ENCODE assay signal across 15 mouse cellular contexts in genomic region chr13:28508184-28508583, GRCm38 (mm10).
A peak's percentile ranks its signal among the peaks of the same experiment; 100 is the strongest.
DNase-seq lines count a peak whose midpoint lies in the region; ATAC-seq and TF ChIP-seq lines count a peak whose summit lies in the region.
"Had no signal": no experiment of that assay in that cellular context is flagged by ENCODE, and none has a peak within 500 bp of the region (broad histone marks: within the 10 kb centered on the region; RNA-seq: fewer than 3 reads in every experiment).

No protein-coding gene starts in this region.

- no peak overlapping the region for H3K4me2 ChIP-seq in intestine, embryonic 14.5 days (ENCODE audit: low read length)
- H3K4me2 ChIP-seq in intestine, postnatal 0 days (replicated peaks; ENCODE audit: low read depth): no peak overlapping the region
- H3K4me2 ChIP-seq in lung, embryonic 16.5 days (ENCODE audit: low read depth, low read length): no peak overlapping the region
- H3K4me2 ChIP-seq in heart, embryonic 12.5 days: no peak overlapping the region
- no peak overlapping the region for H3K4me2 ChIP-seq in intestine, embryonic 15.5 days (replicated peaks)
- H3K4me2 ChIP-seq: liver, embryonic 12.5 days had no signal

- WGBS in intestine, embryonic 14.5 days: 36% methylated on average over 2 of the region's 2 CpGs
- 67% methylated on average over 2 of the region's 2 CpGs for WGBS in intestine, postnatal 0 days
- 30% methylated on average over 2 of the region's 2 CpGs for WGBS in lung, embryonic 16.5 days
- 47% methylated on average over 2 of the region's 2 CpGs for WGBS in heart, embryonic 12.5 days
- WGBS in intestine, embryonic 15.5 days: 45% methylated on average over 2 of the region's 2 CpGs

- H3K27me3 ChIP-seq in intestine, embryonic 14.5 days (replicated peaks; ENCODE audit: control insufficient read depth, insufficient read depth, low read length): no peaks in the 10 kb centered on the region
- H3K27me3 ChIP-seq in intestine, postnatal 0 days (replicated peaks; ENCODE audit: control insufficient read depth, insufficient read depth, low read length): no peaks in the 10 kb centered on the region
- no peaks in the 10 kb centered on the region for H3K27me3 ChIP-seq in lung, embryonic 16.5 days (ENCODE audit: control insufficient read depth, insufficient read depth, low read depth, low read length)
- no peaks in the 10 kb centered on the region for H3K27me3 ChIP-seq in heart, embryonic 12.5 days (replicated peaks)
- H3K27me3 ChIP-seq in intestine, embryonic 15.5 days (replicated peaks): no peaks in the 10 kb centered on the region
- H3K27me3 ChIP-seq: liver, embryonic 12.5 days; megakaryocyte, embryonic 14.5 days had no signal

- no peak for DNase-seq in intestine, embryonic 14.5 days (ENCODE audit: low spot score)
- no peak for DNase-seq in lung, postnatal 36 days
- DNase-seq in yolk sac, embryonic 10.5 days (ENCODE audit: low spot score): no peak
- no peak for DNase-seq in cerebellum, adult 9-10 months
- DNase-seq: adrenal gland, postnatal 14 days; cerebellum, postnatal 14 days; thymus, postnatal 36 days had no signal

- no peaks in the 10 kb centered on the region for H3K9me3 ChIP-seq in intestine, embryonic 14.5 days (ENCODE audit: control insufficient read depth, low read length)
- no peaks in the 10 kb centered on the region for H3K9me3 ChIP-seq in intestine, postnatal 0 days (ENCODE audit: control insufficient read depth)
- H3K9me3 ChIP-seq in lung, embryonic 16.5 days (ENCODE audit: control insufficient read depth, low read length): no peaks in the 10 kb centered on the region
- no peaks in the 10 kb centered on the region for H3K9me3 ChIP-seq in heart, embryonic 12.5 days (replicated peaks)
- no peaks in the 10 kb centered on the region for H3K9me3 ChIP-seq in intestine, embryonic 15.5 days
- H3K9me3 ChIP-seq: liver, embryonic 12.5 days; megakaryocyte, embryonic 14.5 days had no signal

- ATAC-seq in intestine, embryonic 14.5 days (replicated peaks; ENCODE audit: low FRiP score, low TSS enrichment, low read depth): no peak
- ATAC-seq in intestine, postnatal 0 days: no peak
- peak; percentile 34 for ATAC-seq in lung, embryonic 16.5 days (ENCODE audit: low read depth)
- ATAC-seq in heart, embryonic 12.5 days (ENCODE audit: insufficient number of reproducible peaks, low FRiP score): no peak; the same call in 1 of the 2 replicates
- no peak for ATAC-seq in intestine, embryonic 15.5 days
- ATAC-seq: inflammation-experienced regulatory T-cells, adult 6 months; liver, embryonic 12.5 days had no signal

- peaks cover 14% of the 10 kb centered on the region; the same call in 1 of the 2 replicates for H3K4me1 ChIP-seq in intestine, embryonic 14.5 days (replicated peaks; ENCODE audit: control insufficient read depth, insufficient read depth, low read length)
- no peaks in the 10 kb centered on the region for H3K4me1 ChIP-seq in intestine, postnatal 0 days (replicated peaks; ENCODE audit: control insufficient read depth, insufficient read depth, low read length)
- peaks cover 13% of the 10 kb centered on the region; the same call in 1 of the 2 replicates for H3K4me1 ChIP-seq in lung, embryonic 16.5 days (replicated peaks; ENCODE audit: control insufficient read depth, insufficient read depth, low read length)
- H3K4me1 ChIP-seq in heart, embryonic 12.5 days (replicated peaks): peaks cover 11% of the 10 kb centered on the region; the same call in 1 of the 2 replicates
- peaks cover 7% of the 10 kb centered on the region; the same call in 1 of the 2 replicates for H3K4me1 ChIP-seq in intestine, embryonic 15.5 days (replicated peaks)
- H3K4me1 ChIP-seq: liver, embryonic 12.5 days had no signal

- peak overlapping the region; percentile 76 for H3K27ac ChIP-seq in intestine, embryonic 14.5 days (ENCODE audit: low read depth)
- H3K27ac ChIP-seq in intestine, postnatal 0 days (ENCODE audit: low read depth, low read length): no peak overlapping the region
- peak overlapping the region; percentile 79 for H3K27ac ChIP-seq in lung, embryonic 16.5 days (ENCODE audit: low read length)
- peak overlapping the region; percentile 73 for H3K27ac ChIP-seq in heart, embryonic 12.5 days (ENCODE audit: poor library complexity, severe bottlenecking)
- H3K27ac ChIP-seq in intestine, embryonic 15.5 days: peak overlapping the region; percentile 39
- H3K27ac ChIP-seq: liver, embryonic 12.5 days had no signal

- no peak for TF ChIP-seq CTCF in intestine, postnatal 0 days (IDR thresholded peaks at IDR 0.05; ENCODE audit: low read depth)

- no peaks in the 10 kb centered on the region for H3K36me3 ChIP-seq in intestine, embryonic 14.5 days (ENCODE audit: control insufficient read depth, insufficient read depth, low read length)
- H3K36me3 ChIP-seq in intestine, postnatal 0 days (ENCODE audit: control insufficient read depth, insufficient read depth): no peaks in the 10 kb centered on the region
- H3K36me3 ChIP-seq in lung, embryonic 16.5 days (ENCODE audit: control insufficient read depth, insufficient read depth, low read length): no peaks in the 10 kb centered on the region
- H3K36me3 ChIP-seq in heart, embryonic 12.5 days: no peaks in the 10 kb centered on the region
- no peaks in the 10 kb centered on the region for H3K36me3 ChIP-seq in intestine, embryonic 15.5 days
- H3K36me3 ChIP-seq: liver, embryonic 12.5 days had no signal

- no peak overlapping the region for H3K9ac ChIP-seq in intestine, embryonic 14.5 days (ENCODE audit: low read length)
- H3K9ac ChIP-seq in intestine, postnatal 0 days (ENCODE audit: low read depth, low read length): no peak overlapping the region
- no peak overlapping the region for H3K9ac ChIP-seq in lung, embryonic 16.5 days (ENCODE audit: low read length)
- no peak overlapping the region for H3K9ac ChIP-seq in heart, embryonic 12.5 days
- no peak overlapping the region for H3K9ac ChIP-seq in intestine, embryonic 15.5 days
- H3K9ac ChIP-seq: liver, embryonic 12.5 days had no signal

- no peak overlapping the region for H3K4me3 ChIP-seq in intestine, embryonic 14.5 days (ENCODE audit: low read depth, low read length)
- H3K4me3 ChIP-seq in intestine, postnatal 0 days (ENCODE audit: low read depth, low read length): no peak overlapping the region
- H3K4me3 ChIP-seq in lung, embryonic 16.5 days (ENCODE audit: low read length): no peak overlapping the region
- H3K4me3 ChIP-seq in heart, embryonic 12.5 days: no peak overlapping the region
- H3K4me3 ChIP-seq in intestine, embryonic 15.5 days (replicated peaks): no peak overlapping the region
- H3K4me3 ChIP-seq: liver, embryonic 12.5 days; megakaryocyte, embryonic 14.5 days; myocyte had no signal
